Mouse (Mus musculus) adipocyte (in vitro differentiated cells): ENCODE measurements around the gene Cldn10.

ENCODE experiments used
- DNase-seq: peaks from one replicate; pipeline ENCODE4 v3.0.0-alpha.2; 2016; ENCODE audit warnings: low spot score

Gene Cldn10

DNA sequence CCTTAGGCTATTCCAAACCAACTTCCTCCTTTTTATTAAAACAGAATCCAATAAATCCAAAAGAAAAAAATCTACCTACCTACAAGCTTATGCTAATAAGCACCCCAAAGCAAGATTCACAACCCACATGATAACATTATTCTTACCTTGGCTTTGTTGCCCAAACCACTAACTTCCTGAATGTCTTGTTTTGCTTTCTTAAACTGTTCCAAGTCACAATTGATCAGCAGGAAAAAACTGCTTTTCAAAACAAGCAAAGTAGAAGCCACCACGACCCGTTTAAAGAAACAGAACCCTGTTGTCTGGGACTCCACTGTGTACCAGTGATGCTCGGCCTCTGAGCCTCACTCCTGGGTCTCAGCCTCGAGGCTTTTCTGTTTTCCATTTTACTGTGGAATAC, 77.2 kb downstream of the Cldn10 start:
- DNase-seq, result no peak

- no peak for DNase-seq
Measured at GRCm38 (mm10) chr14:118866014-118866811, 78.5 kb downstream of the Cldn10 start.

- DNase-seq, result no peak
Measured at GRCm38 (mm10) chr14:118867366-118867765, 79.7 kb downstream of the Cldn10 start.

- no peak for DNase-seq
Measured at GRCm38 (mm10) chr14:118868102-118868724, 80.5 kb downstream of the Cldn10 start.

GRCm38 (mm10) chr14:118869712-118870111, 82.0 kb downstream of the Cldn10 start:
- no peak for DNase-seq

DNA sequence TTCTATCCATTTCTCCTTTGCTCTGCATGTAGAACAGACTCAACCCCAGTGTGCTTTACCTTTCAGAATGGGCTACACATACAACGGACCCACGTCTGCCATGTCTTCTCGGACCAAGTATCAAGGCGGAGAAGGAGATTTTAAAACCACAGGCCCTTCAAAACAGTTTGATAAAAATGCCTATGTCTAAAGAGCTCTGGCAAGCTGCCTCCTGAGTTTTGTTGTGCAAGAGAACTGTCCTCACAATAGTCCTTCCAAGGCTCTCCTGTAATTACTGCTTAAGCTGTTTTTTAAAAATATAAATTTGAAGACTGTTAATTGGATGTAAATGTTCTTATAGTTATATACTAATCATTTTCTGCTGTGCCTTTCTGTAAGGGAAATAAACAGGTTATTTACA, 86.4 kb downstream of the Cldn10 start:
- peak; percentile 50 for DNase-seq

GRCm38 (mm10) chr14:118874786-118875415, 87.2 kb downstream of the Cldn10 start:
- DNase-seq, result no peak

DNA sequence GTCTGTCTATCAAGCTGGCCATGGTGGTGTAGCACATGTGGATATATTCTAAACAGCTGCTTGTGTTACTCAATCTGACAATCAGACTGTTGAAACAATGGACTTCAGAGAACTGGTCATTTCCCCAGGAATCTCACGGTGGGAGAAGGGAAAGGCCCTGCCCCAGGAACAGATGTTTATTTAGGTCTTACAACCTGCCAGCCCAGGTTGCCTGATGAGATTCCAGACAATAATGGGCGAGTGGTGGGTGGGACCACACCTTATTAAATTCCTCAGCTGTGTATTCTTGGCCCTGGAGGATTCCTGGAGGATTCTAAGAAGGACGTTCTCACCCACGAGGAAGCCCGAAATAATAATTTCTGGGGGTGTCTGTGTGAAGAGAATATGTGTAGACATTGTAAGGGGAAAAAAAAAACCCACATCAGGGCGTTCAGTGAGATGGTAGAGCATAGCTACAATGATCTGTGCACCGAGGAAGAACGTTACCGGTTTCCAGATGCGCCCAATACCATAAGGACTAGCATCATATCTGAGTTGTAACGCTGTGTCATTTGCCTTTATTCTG, 90.7 kb downstream of the Cldn10 start:
- no peak for DNase-seq

- DNase-seq, result no peak
Measured at GRCm38 (mm10) chr14:118880696-118881095, 93.0 kb downstream of the Cldn10 start.

- DNase-seq, result no peak
Measured at GRCm38 (mm10) chr14:118883344-118884249, 95.9 kb downstream of the Cldn10 start.

DNA sequence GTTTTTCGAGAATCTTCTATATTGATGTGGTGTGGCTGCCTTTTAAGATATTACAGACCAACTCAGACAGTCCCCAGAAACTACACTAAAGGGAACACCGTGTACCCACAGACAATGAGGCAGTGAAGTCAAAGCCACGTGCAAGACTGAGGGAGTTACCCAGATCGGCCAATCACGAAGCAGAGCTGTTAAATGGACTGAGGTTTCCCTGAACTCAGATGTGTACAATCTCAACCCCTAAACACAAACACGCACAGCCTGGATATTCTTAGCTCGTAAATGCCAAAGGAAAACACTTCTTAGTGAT, 96.5 kb downstream of the Cldn10 start:
- DNase-seq, result no peak

- no peak for DNase-seq
Measured at GRCm38 (mm10) chr14:118890101-118890500, 102.4 kb downstream of the Cldn10 start.

DNA sequence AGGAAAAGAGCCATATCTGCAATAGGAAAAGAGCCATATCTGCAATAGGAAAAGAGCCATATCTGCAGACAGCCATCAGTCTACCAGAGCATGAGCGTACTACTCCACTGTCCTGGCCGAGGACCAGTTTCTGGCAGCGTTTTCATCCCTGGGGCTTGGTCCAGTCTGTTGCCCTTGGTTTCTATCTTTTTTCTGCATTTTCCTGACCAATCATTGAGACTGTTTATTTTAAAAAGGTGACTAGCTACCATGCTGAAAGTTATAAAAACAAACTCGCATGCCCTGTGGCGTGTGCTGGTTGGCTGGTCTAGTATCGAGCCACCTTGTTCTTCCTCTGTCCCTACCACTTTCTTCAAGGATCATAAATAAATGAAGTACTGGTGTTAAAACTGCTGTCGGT, 107.5 kb downstream of the Cldn10 start:
- DNase-seq, result no peak

DNA sequence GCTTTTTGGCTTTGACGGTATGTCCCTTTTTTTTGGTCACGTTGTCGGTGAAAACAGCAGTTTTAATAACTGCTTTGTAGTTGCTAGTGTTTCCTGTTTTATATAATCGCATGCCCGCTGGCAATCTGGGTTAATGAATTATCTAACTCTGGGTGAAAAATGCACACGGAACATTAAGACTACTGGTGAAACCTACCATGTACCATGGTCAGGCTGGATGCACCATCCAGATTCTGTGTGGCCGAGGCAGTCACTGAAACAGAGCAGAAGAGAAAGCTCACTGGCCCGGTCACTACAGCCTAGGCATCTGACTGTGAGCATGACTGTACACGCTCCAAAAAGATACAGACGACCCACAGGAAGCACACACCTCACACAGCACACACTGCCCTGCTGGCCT, 107.9 kb downstream of the Cldn10 start:
- DNase-seq, result no peak

DNA sequence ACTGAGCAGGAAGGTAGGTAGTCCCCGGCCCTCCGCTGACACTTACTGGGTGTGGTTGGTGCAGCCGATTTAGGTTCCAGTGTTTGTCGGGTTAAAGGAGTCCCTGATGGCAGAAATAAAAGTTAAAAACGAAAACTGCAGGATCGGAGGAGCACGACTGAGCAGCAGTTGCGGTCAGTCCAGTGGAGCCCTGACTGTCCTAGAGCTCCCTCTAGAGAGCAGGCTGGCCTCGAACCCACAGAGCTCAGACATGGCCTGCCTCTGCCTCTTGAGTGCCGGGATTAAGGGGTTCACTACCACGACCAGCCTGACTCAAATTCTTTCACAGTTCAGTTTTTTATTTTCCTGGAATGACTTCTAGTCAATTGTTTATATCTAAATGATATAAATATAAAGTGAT, 112.2 kb downstream of the Cldn10 start:
- DNase-seq, result no peak

DNA sequence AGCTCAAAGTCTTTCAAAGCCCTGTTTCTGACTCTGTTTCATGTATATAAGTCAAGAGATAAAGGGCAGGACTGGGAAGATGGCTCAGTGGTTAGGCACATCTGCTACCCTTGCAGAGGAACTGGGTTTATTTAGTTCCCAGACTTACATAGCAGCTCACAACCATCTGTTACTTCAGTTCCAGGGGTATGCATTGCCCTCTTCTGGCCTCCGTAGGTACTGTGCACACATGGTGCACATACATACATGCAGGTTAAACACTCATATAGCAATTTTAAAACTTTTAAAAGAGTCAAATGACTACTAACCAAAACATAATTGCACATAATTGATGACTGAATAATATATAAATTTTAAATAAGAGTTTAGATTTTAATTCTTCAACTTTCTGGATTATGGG, 113.2 kb downstream of the Cldn10 start:
- no peak for DNase-seq

GRCm38 (mm10) chr14:118903397-118903796, 115.7 kb downstream of the Cldn10 start:
- DNase-seq, result no peak

DNA sequence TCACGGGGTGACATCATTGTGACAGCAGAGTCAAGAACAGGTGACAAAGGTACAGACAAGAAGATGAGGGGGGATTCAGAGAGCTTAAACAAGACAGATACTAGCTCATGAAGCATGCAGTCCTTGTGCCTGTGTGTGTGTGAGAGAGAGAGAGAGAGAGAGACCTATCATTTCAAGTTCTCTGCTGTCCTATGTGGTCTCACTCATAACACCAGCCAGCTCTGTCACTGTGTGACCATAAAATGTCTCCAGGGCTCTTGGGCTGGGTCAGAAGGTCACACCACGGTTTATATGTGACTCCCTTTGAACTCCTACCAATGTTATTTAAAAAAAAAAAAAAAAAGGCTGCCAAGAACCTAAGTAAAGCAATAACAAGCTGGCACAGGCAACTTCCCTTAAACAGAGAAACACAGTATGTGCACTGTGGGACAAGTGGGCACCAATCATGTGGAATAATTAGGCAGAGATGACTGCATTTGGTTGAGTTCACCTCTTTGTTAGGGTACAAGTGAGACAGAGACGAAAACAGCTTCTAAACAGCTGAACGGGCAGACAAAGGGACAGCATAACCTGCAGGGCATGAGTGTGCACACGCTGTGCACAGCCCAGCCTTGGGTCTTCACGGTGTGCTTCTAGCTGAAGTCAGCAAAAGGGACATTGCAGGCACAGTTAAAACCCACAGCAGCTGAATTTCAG, 116.3 kb downstream of the Cldn10 start:
- no peak for DNase-seq

- DNase-seq, result no peak
Measured at GRCm38 (mm10) chr14:118907592-118907991, 119.9 kb downstream of the Cldn10 start.

- DNase-seq, result peak; percentile 32
Measured at GRCm38 (mm10) chr14:118909872-118910271, 122.2 kb downstream of the Cldn10 start.
